Mouse (Mus musculus) monocyte, adult 2 months (primary cell): Measurements from ENCODE around the gene Olfr572.

Experiments
- DNase-seq, 2 experiments: peaks; one replicate each; pipeline ENCODE4 v3.0.0; 2022; ENCODE audit warnings: low spot score in 2 of 2, low read depth in 1 of 2

Olfr572 gene

GRCm38 (mm10) chr7:102924109-102924508, at the start of gene Olfr572:
Gene Olfr572 (plus strand): TSS chr7:102924409.
- no peak for DNase-seq

GRCm38 (mm10) chr7:102876822-102877221, 47.4 kb upstream of the Olfr572 start, which contains the start of gene Olfr568:
Gene Olfr568 (plus strand): TSS chr7:102877122.
- no peak for DNase-seq

GRCm38 (mm10) chr7:102890782-102891181, 33.4 kb upstream of the Olfr572 start, which contains the start of gene Olfr569:
Gene Olfr569 (minus strand): TSS chr7:102890882.
- DNase-seq, result no peak

- no peak for DNase-seq
These were observed 8.9 kb upstream of the Olfr572 start for GRCm38 (mm10) chr7:102915261-102915660.

- DNase-seq, result no peak
These were observed 7.8 kb upstream of the Olfr572 start for GRCm38 (mm10) chr7:102916405-102916804.

GRCm38 (mm10) chr7:102917032-102917875, 7.0 kb upstream of the Olfr572 start, which contains the start of gene Olfr571:
Gene Olfr571 (minus strand): TSS chr7:102917536.
- DNase-seq, result no peak

GRCm38 (mm10) chr7:102919632-102920031, 4.6 kb upstream of the Olfr572 start:
- DNase-seq, result no peak

GRCm38 (mm10) chr7:102927105-102927504, 2.9 kb downstream of the Olfr572 start:
- no peak for DNase-seq

GRCm38 (mm10) chr7:102942475-102942874, 18.3 kb downstream of the Olfr572 start, which contains the start of gene Olfr573-ps1:
Gene Olfr573-ps1 (minus strand): TSS chr7:102942575.
- no peak for DNase-seq

GRCm38 (mm10) chr7:102943417-102943816, 19.2 kb downstream of the Olfr572 start:
- DNase-seq, result no peak

GRCm38 (mm10) chr7:102948167-102948566, 24.0 kb downstream of the Olfr572 start, which contains the start of gene Olfr574:
Gene Olfr574 (plus strand): TSS chr7:102948467.
- no peak for DNase-seq

- no peak for DNase-seq
These were observed 26.5 kb downstream of the Olfr572 start for GRCm38 (mm10) chr7:102950732-102951131.

GRCm38 (mm10) chr7:102958137-102958536, 33.9 kb downstream of the Olfr572 start:
- no peak for DNase-seq

- DNase-seq, result no peak
These were observed 34.4 kb downstream of the Olfr572 start, which contains the start of gene Olfr575 for GRCm38 (mm10) chr7:102958593-102958992. Gene Olfr575 (minus strand): TSS chr7:102958775.

GRCm38 (mm10) chr7:102962360-102962759, 38.2 kb downstream of the Olfr572 start, which contains the start of gene Olfr576:
Gene Olfr576 (plus strand): TSS chr7:102962660.
- no peak for DNase-seq

GRCm38 (mm10) chr7:102974399-102974798, 50.2 kb downstream of the Olfr572 start:
- DNase-seq, result no peak

- DNase-seq, result no peak
These were observed 51.6 kb downstream of the Olfr572 start, which contains the start of gene Olfr577 for GRCm38 (mm10) chr7:102975843-102976242. Gene Olfr577 (minus strand): TSS chr7:102975943.
